Mouse (Mus musculus) lung, adult 2 months (tissue): ENCODE measurements around the gene Tmem176b. TPM values are rescaled to one million over a fixed set of nuclear protein-coding genes. Genes with fewer than 3 reads are reported as not detected.
"Not testable (repeated sequence)": the region's sequence is repeated elsewhere in the genome, so short reads cannot be mapped to it uniquely, and the experiment has no call there.

Source experiments
- DNase-seq: peaks from one replicate; pipeline ENCODE4 v3.0.0; 2022
- H3K4me1 ChIP-seq: fragments of 200-500 bp; 2 replicates; pipeline ENCODE4 v1.6.1; 2011; ENCODE audit warnings: low read length; ENCODE audit not compliant: control insufficient read depth, insufficient read depth
- H3K4me3 ChIP-seq: fragments of 200-500 bp; replicated peaks from 2 replicates; pipeline ENCODE3; 2011; ENCODE audit warnings: low read depth, mild to moderate bottlenecking, control low read depth, low read length; ENCODE audit errors: extremely low read depth
- CTCF ChIP-seq: fragments of 200-500 bp; IDR thresholded peaks from 2 replicates; pipeline ENCODE4 v1.5.1; 2011; ENCODE audit warnings: mild to moderate bottlenecking, low read length, control low read depth; ENCODE audit not compliant: insufficient read depth
- POLR2A ChIP-seq: fragments of 200-500 bp; IDR thresholded peaks from 2 replicates; pipeline ENCODE4 v1.6.1; 2011; ENCODE audit warnings: low read depth, mild to moderate bottlenecking, control low read depth, low read length, borderline replicate concordance; ENCODE audit errors: extremely low read depth
- WGBS: fragments of 180-500 bp; shearing (Covaris S2); methylation state at CpG from one replicate; pipeline ENCODE4 v1.1.7; 2018; 5-methylcytosine and 5-hydroxymethylcytosine counted together
- polyA plus RNA-seq: library from polyadenylated mRNA; depleted of rRNA; stranded (reverse); fragments of >200 nt; gene quantifications from 2 replicates; pipeline ENCODE4 v1.2.3, GENCODE M21; 2012

Tmem176b gene
- polyA plus RNA-seq, 1 experiment, result 609 TPM

GRCm38 (mm10) chr6:48832426-48832825, 8.9 kb downstream of the Tmem176b start:
- TF ChIP-seq POLR2A, result no peak; the same call in 1 of the 2 replicates
- TF ChIP-seq CTCF, result no peak
- no peak for DNase-seq
- peaks cover 11% of the 10 kb centered on the region for H3K4me1 ChIP-seq
- WGBS, result 87% methylated on average over 1 of the region's 1 CpGs
- no peak overlapping the region for H3K4me3 ChIP-seq

- Histone ChIP-seq H3K4me1 (peaks cover 11% of the 10 kb centered on the region), H3K4me3 (no peak overlapping the region)
- DNase-seq, result no peak
- TF ChIP-seq POLR2A, result no peak
- no peak for TF ChIP-seq CTCF
- WGBS, result 72% methylated on average over 5 of the region's 5 CpGs
These were observed 10.2 kb downstream of the Tmem176b start for GRCm38 (mm10) chr6:48831141-48831540.

- 3% methylated on average over 1 of the region's 1 CpGs for WGBS
- DNase-seq, result no peak
- Histone ChIP-seq H3K4me3 (no peak overlapping the region), H3K4me1 (peaks cover 11% of the 10 kb centered on the region)
- TF ChIP-seq POLR2A, result no peak
- no peak for TF ChIP-seq CTCF
These were observed 11.1 kb downstream of the Tmem176b start for GRCm38 (mm10) chr6:48830241-48830640.

GRCm38 (mm10) chr6:48829651-48830050, 11.6 kb downstream of the Tmem176b start:
- H3K4me1 ChIP-seq, result peaks cover 11% of the 10 kb centered on the region
- DNase-seq, result no peak
- TF ChIP-seq POLR2A (no peak), CTCF (no peak)
- H3K4me3 ChIP-seq, result no peak overlapping the region

- no peak for DNase-seq
- no peak for TF ChIP-seq CTCF
- no peak for TF ChIP-seq POLR2A
- peaks cover 13% of the 10 kb centered on the region for H3K4me1 ChIP-seq
- WGBS, result 29% methylated on average over 1 of the region's 1 CpGs
- no peak overlapping the region for H3K4me3 ChIP-seq
These were observed 12.3 kb downstream of the Tmem176b start for GRCm38 (mm10) chr6:48828976-48829375.

GRCm38 (mm10) chr6:48825016-48825415, 16.3 kb downstream of the Tmem176b start:
- Histone ChIP-seq H3K4me1 (peaks cover 7% of the 10 kb centered on the region), H3K4me3 (no peak overlapping the region)
- DNase-seq, result no peak
- TF ChIP-seq CTCF (no peak), POLR2A (no peak)
- WGBS, result 48% methylated on average over 7 of the region's 7 CpGs

GRCm38 (mm10) chr6:48821991-48822785, 19.1 kb downstream of the Tmem176b start:
- not testable (repeated sequence) for H3K4me3 ChIP-seq, H3K4me1 ChIP-seq, DNase-seq
- WGBS, result 68% methylated on average over 7 of the region's 7 CpGs

GRCm38 (mm10) chr6:48817815-48818214, 23.5 kb downstream of the Tmem176b start:
- no peaks in the 10 kb centered on the region for H3K4me1 ChIP-seq
- H3K4me3 ChIP-seq, result no peak overlapping the region
- WGBS, result 2% methylated on average over 6 of the region's 6 CpGs
- DNase-seq, result peak; percentile 55
- TF ChIP-seq POLR2A (no peak), CTCF (peak; percentile 97)

- H3K4me3 ChIP-seq, result no peak overlapping the region
- DNase-seq, result no peak
- TF ChIP-seq POLR2A (no peak), CTCF (no peak)
- no peaks in the 10 kb centered on the region for H3K4me1 ChIP-seq
These were observed 26.3 kb downstream of the Tmem176b start for GRCm38 (mm10) chr6:48815013-48815412.

- 51% methylated on average over 3 of the region's 3 CpGs for WGBS
- H3K4me3 ChIP-seq, result no peak overlapping the region
- TF ChIP-seq POLR2A, result no peak
- TF ChIP-seq CTCF, result no peak
- no peak for DNase-seq
- H3K4me1 ChIP-seq, result no peaks in the 10 kb centered on the region
These were observed 31.6 kb downstream of the Tmem176b start for GRCm38 (mm10) chr6:48809494-48810219.
